Mouse (Mus musculus) thymus, postnatal 36 days (tissue): Measurements from ENCODE around the gene Tgfb2.

Experiments
- DNase-seq, 2 experiments: peaks; one replicate each; pipeline ENCODE4 v3.0.0; 2022; ENCODE audit warnings: mixed read lengths in 2 of 2

Gene Tgfb2

GRCm38 (mm10) chr1:186701206-186701905 lies 4.4 kb downstream of the Tgfb2 start:
- no peak for DNase-seq

- no peak for DNase-seq
These were observed 5.3 kb downstream of the Tgfb2 start for GRCm38 (mm10) chr1:186700496-186700895.

GRCm38 (mm10) chr1:186698583-186699338 lies 7.0 kb downstream of the Tgfb2 start:
- no peak for DNase-seq

- DNase-seq: no peak
These were observed 9.6 kb downstream of the Tgfb2 start for GRCm38 (mm10) chr1:186696231-186696630.

GRCm38 (mm10) chr1:186695361-186695760 lies 10.4 kb downstream of the Tgfb2 start:
- no peak for DNase-seq

GRCm38 (mm10) chr1:186692370-186692769 lies 13.4 kb downstream of the Tgfb2 start:
- no peak for DNase-seq

GRCm38 (mm10) chr1:186691708-186692107 lies 14.1 kb downstream of the Tgfb2 start:
- DNase-seq: no peak

GRCm38 (mm10) chr1:186684041-186684440 lies 21.7 kb downstream of the Tgfb2 start:
- DNase-seq: no peak

- DNase-seq: no peak
These were observed 23.2 kb downstream of the Tgfb2 start for GRCm38 (mm10) chr1:186682606-186683005.

GRCm38 (mm10) chr1:186677614-186678013 lies 28.2 kb downstream of the Tgfb2 start:
- DNase-seq: no peak

GRCm38 (mm10) chr1:186676199-186676598 lies 29.6 kb downstream of the Tgfb2 start:
- no peak for DNase-seq

GRCm38 (mm10) chr1:186675263-186675662 lies 30.5 kb downstream of the Tgfb2 start:
- no peak for DNase-seq

- DNase-seq: no peak
These were observed 31.2 kb downstream of the Tgfb2 start for GRCm38 (mm10) chr1:186674621-186675020.

- DNase-seq: no peak
These were observed 32.6 kb downstream of the Tgfb2 start for GRCm38 (mm10) chr1:186673166-186673565.

GRCm38 (mm10) chr1:186663412-186663811 lies 42.4 kb downstream of the Tgfb2 start:
- no peak for DNase-seq

- DNase-seq: no peak
These were observed 42.8 kb downstream of the Tgfb2 start for GRCm38 (mm10) chr1:186662996-186663395.

- DNase-seq: no peak
These were observed 44.4 kb downstream of the Tgfb2 start for GRCm38 (mm10) chr1:186661206-186661921.

GRCm38 (mm10) chr1:186658783-186659182 lies 47.0 kb downstream of the Tgfb2 start:
- DNase-seq: no peak

- DNase-seq: no peak
These were observed 48.1 kb downstream of the Tgfb2 start for GRCm38 (mm10) chr1:186657559-186658219.

GRCm38 (mm10) chr1:186656732-186657329 lies 49.0 kb downstream of the Tgfb2 start:
- DNase-seq: no peak

- no peak for DNase-seq
These were observed 49.6 kb downstream of the Tgfb2 start for GRCm38 (mm10) chr1:186656201-186656600.

- DNase-seq: no peak
These were observed 50.7 kb downstream of the Tgfb2 start for GRCm38 (mm10) chr1:186655096-186655495.

- no peak for DNase-seq
These were observed 53.6 kb downstream of the Tgfb2 start for GRCm38 (mm10) chr1:186652208-186652607.
